ENCODE assay signal across 8 mouse cellular contexts in the genomic region with DNA sequence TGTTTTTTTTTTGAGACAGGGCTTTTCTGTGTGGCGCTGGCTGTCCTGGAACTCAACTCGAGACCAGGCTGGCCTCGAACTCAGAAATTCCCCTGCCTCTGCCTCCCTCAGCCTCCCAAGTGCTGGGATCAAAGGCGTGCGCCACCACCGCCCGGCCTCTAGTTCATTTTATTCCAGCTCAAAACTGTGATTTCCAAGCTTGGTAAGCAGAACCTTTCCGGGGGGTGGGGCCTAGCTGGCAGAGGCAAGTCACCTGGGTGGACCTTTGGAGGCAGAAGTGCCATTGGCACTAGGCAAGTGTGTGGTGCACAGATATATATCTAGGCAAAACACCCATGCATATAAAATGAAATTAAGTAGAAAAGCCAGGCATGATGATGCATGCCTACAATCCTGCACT. TPM values are rescaled to one million over a fixed set of nuclear protein-coding genes. Genes with fewer than 3 reads are reported as not detected.
DNase-seq lines count a peak whose midpoint lies in the region; ATAC-seq and TF ChIP-seq lines count a peak whose summit lies in the region.

No protein-coding gene starts in this region.

- H3K9me3 ChIP-seq in intestine, embryonic 15.5 days = no peaks in the 10 kb centered on the region
- H3K9me3 ChIP-seq in neural tube, embryonic 14.5 days (ENCODE audit: control insufficient read depth, low read length) = no peaks in the 10 kb centered on the region

- peak; percentile 34 to 54 for DNase-seq in adrenal gland, postnatal 36 days
- no peak for DNase-seq in adrenal gland, postnatal 25 days
- DNase-seq in testis, postnatal 10 days (ENCODE audit: low spot score) = no peak
- DNase-seq in left cerebral cortex, postnatal 4 days = no peak
- DNase-seq in retina, postnatal 1 day = no peak

- H3K4me3 ChIP-seq in testis, adult 2 months (ENCODE audit: control insufficient read depth, low read depth, low read length) = no peak overlapping the region
- H3K4me3 ChIP-seq in intestine, embryonic 15.5 days (replicated peaks) = no peak overlapping the region
- no peak overlapping the region for H3K4me3 ChIP-seq in neural tube, embryonic 14.5 days (ENCODE audit: low read depth, low read length)

- 0 out of 2 replicates have a peak, but pooled peaks have one; percentile 15 for TF ChIP-seq POLR2A in testis, adult 2 months (IDR thresholded peaks at IDR 0.05; ENCODE audit: control insufficient read depth, low read depth, low read length)

- peak; percentile 13; the same call in 1 of the 2 replicates for ATAC-seq in intestine, embryonic 15.5 days
- ATAC-seq in neural tube, embryonic 14.5 days (ENCODE audit: low read depth) = no peak

- no peak overlapping the region for H3K9ac ChIP-seq in intestine, embryonic 15.5 days
- H3K9ac ChIP-seq in neural tube, embryonic 14.5 days (replicated peaks; ENCODE audit: low read depth, low read length) = no peak overlapping the region

- H3K4me1 ChIP-seq in testis, adult 2 months (ENCODE audit: control insufficient read depth, insufficient read depth, low read length) = peaks cover 39% of the 10 kb centered on the region
- peaks cover 22% of the 10 kb centered on the region for H3K4me1 ChIP-seq in intestine, embryonic 15.5 days (replicated peaks)
- H3K4me1 ChIP-seq in neural tube, embryonic 14.5 days (ENCODE audit: control insufficient read depth, insufficient read depth, low read length) = 0 out of 2 replicates have a peak, but pooled peaks cover 5% of the 10 kb centered on the region

- H3K27ac ChIP-seq in testis, adult 2 months (ENCODE audit: control insufficient read depth, insufficient read depth, low read depth, low read length) = no peak overlapping the region; the same call in 1 of the 2 replicates
- peak overlapping the region; percentile 95 for H3K27ac ChIP-seq in intestine, embryonic 15.5 days
- H3K27ac ChIP-seq in neural tube, embryonic 14.5 days (ENCODE audit: low read depth, low read length) = peak overlapping the region; percentile 31; the same call in 1 of the 2 replicates

- 42% methylated on average over 8 of the region's 8 CpGs for WGBS in intestine, embryonic 15.5 days
- WGBS in neural tube, embryonic 14.5 days = 46% methylated on average over 8 of the region's 8 CpGs

- H3K36me3 ChIP-seq in testis, adult 2 months (ENCODE audit: control insufficient read depth, insufficient read depth, low read length) = no peaks in the 10 kb centered on the region
- H3K36me3 ChIP-seq in intestine, embryonic 15.5 days = no peaks in the 10 kb centered on the region
- no peaks in the 10 kb centered on the region for H3K36me3 ChIP-seq in neural tube, embryonic 14.5 days (ENCODE audit: control insufficient read depth, insufficient read depth, low read length)

- TF ChIP-seq CTCF in testis, adult 2 months (IDR thresholded peaks at IDR 0.05; ENCODE audit: control insufficient read depth, insufficient read depth, insufficient replicate concordance, low read depth, low read length) = no peak

- H3K4me2 ChIP-seq in intestine, embryonic 15.5 days (replicated peaks) = no peak overlapping the region; the same call in 1 of the 2 replicates
- H3K4me2 ChIP-seq in neural tube, embryonic 14.5 days (ENCODE audit: low read depth, low read length) = no peak overlapping the region; the same call in 1 of the 2 replicates

- intact Hi-C loops in left cerebral cortex, postnatal 4 days (cut with DNase I) = loop anchor here (10.0 kb wide), 1 partner anchor 293 kb away; no protein-coding TSS in a partner anchor

- H3K27me3 ChIP-seq in testis, adult 2 months (ENCODE audit: control insufficient read depth, insufficient read depth, low read length) = no peaks in the 10 kb centered on the region
- H3K27me3 ChIP-seq in intestine, embryonic 15.5 days (replicated peaks) = no peaks in the 10 kb centered on the region
- H3K27me3 ChIP-seq in neural tube, embryonic 14.5 days (ENCODE audit: control insufficient read depth, insufficient read depth, low read length) = no peaks in the 10 kb centered on the region

RNA-seq across cellular contexts. Expression of a gene that starts 31.4 kb away (rescaled TPM):
- not detected for total RNA-seq in adrenal gland, postnatal 36 days (2021)
- total RNA-seq in adrenal gland, postnatal 25 days (2021) = not detected in 2 replicates
- 0.10 TPM in 1 of 2 replicates, not detected in the other for polyA plus RNA-seq in testis, adult 2 months (2012; rRNA removed)
- polyA plus RNA-seq in intestine, embryonic 15.5 days (2015; fragmentation: Nextera tagmentation; extraction: Ambion mirVana) = 7.8 TPM in 2 replicates
- polyA plus RNA-seq in neural tube, embryonic 14.5 days (2014; fragmentation: Nextera tagmentation; extraction: Ambion mirVana) = not detected in 2 replicates
- not detected for total RNA-seq in left cerebral cortex, postnatal 4 days (2021)

RNA-seq across cellular contexts. Expression of a gene that starts 43.4 kb away (rescaled TPM):
- 1 to 10 TPM; 1.7 to 2.0 TPM for total RNA-seq in adrenal gland, postnatal 36 days (2021)
- 0.91 and 1.2 TPM in 2 replicates for total RNA-seq in adrenal gland, postnatal 25 days (2021)
- 0.07 and 0.14 TPM in 2 replicates for polyA plus RNA-seq in testis, adult 2 months (2012; rRNA removed)
- polyA plus RNA-seq in intestine, embryonic 15.5 days (2015; fragmentation: Nextera tagmentation; extraction: Ambion mirVana) = 0.39 and 0.40 TPM in 2 replicates
- polyA plus RNA-seq in neural tube, embryonic 14.5 days (2014; fragmentation: Nextera tagmentation; extraction: Ambion mirVana) = 0.24 and 0.35 TPM in 2 replicates
- under 1 TPM in 1 of 2 experiments, not detected in 1; 0.22 TPM for total RNA-seq in left cerebral cortex, postnatal 4 days (2021)

Comparison
In these comparisons a context has a peak if more than half of its experiments do, and no peak if none do; other contexts are left out.
1. DNase-seq: peak in adrenal gland, postnatal 36 days (2 of 2); none in adrenal gland, postnatal 25 days (single experiment), testis, postnatal 10 days (single experiment), left cerebral cortex, postnatal 4 days (single experiment) and retina, postnatal 1 day (single experiment).